Mouse (Mus musculus): ENCODE data around the gene Trio.

- TF ChIP-seq CTCF (IDR thresholded peaks at IDR 0.05; ENCODE audit: extremely low read depth, insufficient read length, insufficient replicate concordance, low read depth, low read length) (no peak), POLR2A (IDR thresholded peaks at IDR 0.05; ENCODE audit: low read depth, low read length) (no peak)
These were observed 194.0 kb downstream of the Trio start for GRCm38 (mm10) chr15:27831646-27832045.
